ENCODE assay signal across 8 mouse cellular contexts in genomic region chr2:150909429-150910039, GRCm38 (mm10). TPM values are rescaled to one million over a fixed set of nuclear protein-coding genes. Genes with fewer than 3 reads are reported as not detected.
DNase-seq lines count a peak whose midpoint lies in the region; ATAC-seq and TF ChIP-seq lines count a peak whose summit lies in the region.

No protein-coding gene starts in this region.

- peak; percentile 98 for DNase-seq in MEL (ENCODE audit: low read depth, low spot score)
- peak; percentile 85 to 91 for DNase-seq in cerebellum, adult 2 months
- peak; percentile 98 for DNase-seq in forelimb bud, embryonic 11.5 days (ENCODE audit: low read depth, low spot score)
- peak; percentile 95 for DNase-seq in hindbrain, embryonic 10.5 days (ENCODE audit: low spot score)
- peak; percentile 93 for DNase-seq in layer of hippocampus, adult 9-11 months
- DNase-seq in lung, postnatal 0 days (ENCODE audit: low spot score), result peak; percentile 96
- peak; percentile 87 for DNase-seq in ovary, postnatal 14 days (ENCODE audit: low spot score)
- peak; percentile 97 for DNase-seq in thymus, postnatal 14 days

- TF ChIP-seq RAD21 in MEL (IDR thresholded peaks at IDR 0.05; ENCODE audit: low read depth, low read length), result no peak

- TF ChIP-seq POLR2A in MEL (IDR thresholded peaks at IDR 0.05; ENCODE audit: control insufficient read depth in 1 of 2, insufficient read depth in 1 of 2, low read depth in 1 of 2, low read length in 2 of 2, poor library complexity in 1 of 2), result peak; percentile 60 to 79; a peak in 3 of 4 replicates
- TF ChIP-seq POLR2A in cerebellum, adult 2 months (IDR thresholded peaks at IDR 0.05; ENCODE audit: borderline replicate concordance, insufficient read depth, low read length), result no peak

- H3K4me1 ChIP-seq in MEL (ENCODE audit: control insufficient read depth in 1 of 2, insufficient read depth in 2 of 2, low read length in 2 of 2), result peaks cover 2 to 4% of the 10 kb centered on the region in 2 experiments; a peak in 2 of 4 replicates
- H3K4me1 ChIP-seq in cerebellum, adult 2 months (ENCODE audit: control insufficient read depth, insufficient read depth, low read length), result no peaks in the 10 kb centered on the region
- peaks cover 6% of the 10 kb centered on the region for H3K4me1 ChIP-seq in hindbrain, embryonic 10.5 days (replicated peaks)
- no peaks in the 10 kb centered on the region for H3K4me1 ChIP-seq in lung, postnatal 0 days (ENCODE audit: insufficient read depth, low read depth, low read length)

- no peaks in the 10 kb centered on the region for H3K9me3 ChIP-seq in MEL (replicated peaks; ENCODE audit: insufficient read depth, low read length)
- H3K9me3 ChIP-seq in hindbrain, embryonic 10.5 days, result no peaks in the 10 kb centered on the region
- H3K9me3 ChIP-seq in lung, postnatal 0 days (ENCODE audit: low read length), result no peaks in the 10 kb centered on the region

- peak overlapping the region; percentile 97 for H3K9ac ChIP-seq in MEL (ENCODE audit: control insufficient read depth, low read depth, low read length, poor library complexity, severe bottlenecking)
- H3K9ac ChIP-seq in lung, postnatal 0 days (replicated peaks; ENCODE audit: low read depth), result peak overlapping the region; percentile 48

- peak overlapping the region; percentile 84 to 91 for H3K4me3 ChIP-seq in MEL (ENCODE audit: control insufficient read depth in 1 of 2, insufficient read depth in 1 of 2, low read depth in 2 of 2, low read length in 2 of 2)
- peak overlapping the region; percentile 59 for H3K4me3 ChIP-seq in cerebellum, adult 2 months (replicated peaks; ENCODE audit: insufficient read depth, low read depth, low read length)
- H3K4me3 ChIP-seq in hindbrain, embryonic 10.5 days, result peak overlapping the region; percentile 66
- peak overlapping the region; percentile 67 for H3K4me3 ChIP-seq in lung, postnatal 0 days (ENCODE audit: low read depth, low read length)

- peak; percentile 96 for ATAC-seq in lung, postnatal 0 days

- WGBS in cerebellum, adult 2 months, result under 1% methylated on average over 35 of the region's 35 CpGs
- under 1% methylated on average over 35 of the region's 35 CpGs for WGBS in hindbrain, embryonic 10.5 days
- WGBS in lung, postnatal 0 days, result under 1% methylated on average over 35 of the region's 35 CpGs

- peaks cover 12% of the 10 kb centered on the region for H3K79me2 ChIP-seq in MEL (ENCODE audit: control insufficient read depth, insufficient read depth, low read length, poor library complexity)

- peak overlapping the region; percentile 98 for H3K27ac ChIP-seq in MEL (ENCODE audit: control insufficient read depth, low read depth, low read length)
- no peak overlapping the region for H3K27ac ChIP-seq in cerebellum, adult 2 months (ENCODE audit: insufficient read depth, low read length)
- H3K27ac ChIP-seq in hindbrain, embryonic 10.5 days, result peak overlapping the region; percentile 98
- peak overlapping the region; percentile 84 for H3K27ac ChIP-seq in lung, postnatal 0 days (ENCODE audit: low read length)

- no peaks in the 10 kb centered on the region for H3K27me3 ChIP-seq in MEL (ENCODE audit: control insufficient read depth in 1 of 2, insufficient read depth in 2 of 2, low read length in 2 of 2)
- no peaks in the 10 kb centered on the region for H3K27me3 ChIP-seq in cerebellum, adult 2 months (ENCODE audit: control insufficient read depth, insufficient read depth, low read length)
- no peaks in the 10 kb centered on the region for H3K27me3 ChIP-seq in hindbrain, embryonic 10.5 days (ENCODE audit: insufficient read depth, poor library complexity, severe bottlenecking)
- H3K27me3 ChIP-seq in lung, postnatal 0 days (replicated peaks; ENCODE audit: insufficient read depth, low read length), result no peaks in the 10 kb centered on the region

- peak; percentile 40 to 55 for TF ChIP-seq EP300 in MEL (IDR thresholded peaks at IDR 0.05; ENCODE audit: low read depth in 1 of 2, low read length in 2 of 2)
- peak; percentile 74 for TF ChIP-seq EP300 in lung, postnatal 0 days (IDR thresholded peaks at IDR 0.05)

- TF ChIP-seq CTCF in MEL (IDR thresholded peaks at IDR 0.05 in 2 of 3, conservative IDR thresholded peaks at IDR 0.05 in 1 of 3; ENCODE audit: control insufficient read depth in 1 of 3, insufficient read depth in 1 of 3, low read depth in 2 of 3, low read length in 3 of 3, poor library complexity in 1 of 3, severe bottlenecking in 1 of 3), result no peak
- TF ChIP-seq CTCF in cerebellum, adult 2 months (IDR thresholded peaks at IDR 0.05; ENCODE audit: borderline replicate concordance, insufficient read depth, low read depth, low read length), result no peak
- TF ChIP-seq CTCF in lung, postnatal 0 days (IDR thresholded peaks at IDR 0.05), result no peak

- H3K36me3 ChIP-seq in MEL (ENCODE audit: control insufficient read depth in 1 of 2, insufficient read depth in 2 of 2, low read length in 2 of 2), result peaks cover 0 to 11% of the 10 kb centered on the region in 2 experiments; a peak in 2 of 4 replicates
- H3K36me3 ChIP-seq in hindbrain, embryonic 10.5 days, result peaks cover 14% of the 10 kb centered on the region; the same call in 1 of the 2 replicates
- H3K36me3 ChIP-seq in lung, postnatal 0 days (ENCODE audit: insufficient read depth, low read length), result no peaks in the 10 kb centered on the region

- peak overlapping the region; percentile 66 for H3K4me2 ChIP-seq in lung, postnatal 0 days (replicated peaks; ENCODE audit: low read depth, low read length)

TF ChIP-seq in MEL, 35 proteins besides CTCF, POLR2A, EP300 and RAD21 (continues in another document):
- peak; percentile 68 for TF ChIP-seq MAX (IDR thresholded peaks at IDR 0.05; ENCODE audit: low read length)
- TF ChIP-seq ETS1 (IDR thresholded peaks at IDR 0.05; ENCODE audit: low read depth, low read length), result peak; percentile 74
- peak; percentile 65; the same call in 1 of the 2 replicates for TF ChIP-seq MYC (IDR thresholded peaks at IDR 0.05; ENCODE audit: low read depth, low read length)
- no peak for TF ChIP-seq USF1 (IDR thresholded peaks at IDR 0.05; ENCODE audit: low read depth, low read length)
- peak; percentile 85; the same call in 1 of the 2 replicates for TF ChIP-seq MAZ (IDR thresholded peaks at IDR 0.05; ENCODE audit: low read depth, low read length)
- no peak for TF ChIP-seq ELF1 (IDR thresholded peaks at IDR 0.05; ENCODE audit: low read depth, low read length)
- no peak for TF ChIP-seq CHD2 (IDR thresholded peaks at IDR 0.05; ENCODE audit: low read length)
- TF ChIP-seq TBP (IDR thresholded peaks at IDR 0.05; ENCODE audit: low read depth, low read length), result peak; percentile 26; the same call in 1 of the 2 replicates
- no peak for TF ChIP-seq NRF1 (IDR thresholded peaks at IDR 0.05; ENCODE audit: insufficient read depth, low read depth, low read length, poor library complexity, severe bottlenecking)
- no peak for TF ChIP-seq USF2 (IDR thresholded peaks at IDR 0.05; ENCODE audit: borderline replicate concordance in 1 of 2, insufficient read depth in 1 of 2, low read depth in 1 of 2, low read length in 2 of 2)
- peak; percentile 26 for TF ChIP-seq TCF12 (IDR thresholded peaks at IDR 0.05; ENCODE audit: low read depth, low read length)
- TF ChIP-seq NELFE (IDR thresholded peaks at IDR 0.05; ENCODE audit: low read depth, low read length), result peak; percentile 83
- TF ChIP-seq MAFK (IDR thresholded peaks at IDR 0.05; ENCODE audit: borderline replicate concordance, low read depth, low read length), result no peak
- TF ChIP-seq E2F4 (IDR thresholded peaks at IDR 0.05; ENCODE audit: borderline replicate concordance, low read depth, low read length), result peak; percentile 96
- 0 out of 2 replicates have a peak, but pooled peaks have one; percentile 24 for TF ChIP-seq MEF2A (IDR thresholded peaks at IDR 0.05; ENCODE audit: extremely low read depth, insufficient replicate concordance, low read depth, low read length, poor library complexity, severe bottlenecking)
- no peak for TF ChIP-seq SMC3 (IDR thresholded peaks at IDR 0.05; ENCODE audit: low read depth, low read length)
- TF ChIP-seq ZMIZ1 (IDR thresholded peaks at IDR 0.05; ENCODE audit: low read depth, low read length), result peak; percentile 88
- TF ChIP-seq ZKSCAN1 (IDR thresholded peaks at IDR 0.05; ENCODE audit: low read depth, low read length), result peak; percentile 74; the same call in 1 of the 2 replicates
- TF ChIP-seq JUND (IDR thresholded peaks at IDR 0.05; ENCODE audit: low read depth, low read length), result no peak
- TF ChIP-seq CHD1 (IDR thresholded peaks at IDR 0.05; ENCODE audit: low read depth, low read length), result no peak
- peak; percentile 99 for TF ChIP-seq ZNF384 (IDR thresholded peaks at IDR 0.05; ENCODE audit: low read depth, low read length)
- no peak for TF ChIP-seq POLR2AphosphoS5 (IDR thresholded peaks at IDR 0.05; ENCODE audit: borderline replicate concordance, low read depth, low read length)
- peak; percentile 77 for TF ChIP-seq GATA1 (IDR thresholded peaks at IDR 0.05; ENCODE audit: low read depth, low read length)
- TF ChIP-seq RCOR1 (IDR thresholded peaks at IDR 0.05; ENCODE audit: low read depth, low read length), result peak; percentile 63
- TF ChIP-seq HCFC1 (IDR thresholded peaks at IDR 0.05; ENCODE audit: low read depth, low read length), result peak; percentile 83
- 0 out of 2 replicates have a peak, but pooled peaks have one; percentile 21 for TF ChIP-seq BHLHE40 (IDR thresholded peaks at IDR 0.05; ENCODE audit: borderline replicate concordance, low read depth, low read length)
- TF ChIP-seq TAL1 (IDR thresholded peaks at IDR 0.05; ENCODE audit: low read length), result no peak
- TF ChIP-seq MXI1 (IDR thresholded peaks at IDR 0.05; ENCODE audit: low read depth, low read length), result peak; percentile 83
- peak; percentile 93 for TF ChIP-seq SIN3A (IDR thresholded peaks at IDR 0.05; ENCODE audit: low read length)

RNA-seq across cellular contexts. Expression of gene Gins1, which starts 4.3 kb away (rescaled TPM):
- 56.2 and 64.8 TPM in 2 replicates for total RNA-seq in MEL (2012; rRNA removed)
- polyA plus RNA-seq in MEL (2012; ENCODE audit: insufficient read depth in 1 of 2, insufficient read length in 2 of 2, low read depth in 1 of 2, low replicate concordance in 2 of 2, missing spikeins in 1 of 2), result 10 to 100 TPM in 1 of 2 experiments, not detected in 1; 68.7 TPM
- polyA plus RNA-seq in cerebellum, adult 2 months (2012; rRNA removed), result 1.3 TPM in 2 replicates
- polyA plus RNA-seq in hindbrain, embryonic 10.5 days (2016; fragmentation: Nextera tagmentation; extraction: Ambion mirVana), result 67.5 and 69.8 TPM in 2 replicates
- polyA plus RNA-seq in lung, postnatal 0 days (2015; fragmentation: Nextera tagmentation; extraction: Ambion mirVana), result 4.4 and 6.1 TPM in 2 replicates

RNA-seq across cellular contexts. Expression of gene Abhd12, which starts 5.0 kb away (rescaled TPM):
- 21.8 and 23.7 TPM in 2 replicates for total RNA-seq in MEL (2012; rRNA removed)
- 10 to 100 TPM in 1 of 2 experiments, not detected in 1; 29.4 TPM for polyA plus RNA-seq in MEL (2012; ENCODE audit: insufficient read depth in 1 of 2, insufficient read length in 2 of 2, low read depth in 1 of 2, low replicate concordance in 2 of 2, missing spikeins in 1 of 2)
- polyA plus RNA-seq in cerebellum, adult 2 months (2012; rRNA removed), result 259 and 263 TPM in 2 replicates
- polyA plus RNA-seq in hindbrain, embryonic 10.5 days (2016; fragmentation: Nextera tagmentation; extraction: Ambion mirVana), result 52.4 and 55.4 TPM in 2 replicates
- 56.5 and 57.3 TPM in 2 replicates for polyA plus RNA-seq in lung, postnatal 0 days (2015; fragmentation: Nextera tagmentation; extraction: Ambion mirVana)
